Mouse (Mus musculus) fibroblast of lung, adult 2 months (primary cell): ENCODE data around the gene Gm45618.
A peak's percentile ranks its signal among the peaks of the same experiment; 100 is the strongest.

Experiments
- DNase-seq: peaks from one replicate; pipeline ENCODE4 v3.0.0-alpha.2; 2011; ENCODE audit warnings: low read depth

Gm45618 gene

DNA sequence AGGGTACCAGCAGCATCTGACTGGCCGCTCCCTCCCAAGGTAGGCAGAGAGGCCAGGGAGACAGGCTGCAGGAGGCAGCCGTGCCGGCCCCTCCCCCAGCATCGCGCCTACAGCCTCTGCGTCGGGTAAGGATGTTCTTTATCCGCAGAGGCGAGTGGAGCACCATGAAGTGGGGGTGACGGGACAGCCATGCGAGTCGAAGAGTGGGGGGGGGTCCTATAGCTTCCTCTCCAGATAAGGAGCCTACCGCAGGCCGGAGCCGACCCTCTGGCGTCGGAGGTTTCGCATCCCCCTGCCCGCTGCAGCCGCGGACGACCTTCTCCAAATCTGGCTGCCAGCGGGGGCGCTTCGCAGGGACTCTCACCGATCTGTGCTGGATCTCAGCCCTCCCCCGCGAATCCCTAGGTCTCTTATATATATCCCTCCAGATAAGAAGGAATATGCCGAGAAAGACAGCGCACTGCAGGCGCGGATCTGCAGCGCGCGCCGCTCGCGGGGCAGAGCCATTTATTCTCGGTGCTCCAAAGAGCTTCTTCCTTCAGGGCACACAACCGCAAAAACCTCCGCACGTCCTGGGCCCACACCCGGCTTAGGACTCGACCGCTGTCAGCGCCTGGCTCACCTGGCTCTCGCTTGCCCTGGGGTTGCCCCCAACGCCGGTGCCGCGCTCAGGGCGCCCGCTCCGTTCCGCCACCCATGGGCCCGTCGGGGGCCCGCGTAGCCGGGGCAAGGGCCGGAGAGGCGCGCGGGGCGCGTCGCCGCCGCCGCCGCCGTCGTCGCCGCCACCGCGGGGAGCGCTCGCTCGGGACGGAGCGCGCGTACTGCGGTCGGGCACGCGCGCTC, 26.0 kb downstream of the Gm45618 start:
- no peak for DNase-seq

- no peak for DNase-seq
Observed at GRCm38 (mm10) chr7:142093696-142094240, 26.8 kb downstream of the Gm45618 start.

DNA sequence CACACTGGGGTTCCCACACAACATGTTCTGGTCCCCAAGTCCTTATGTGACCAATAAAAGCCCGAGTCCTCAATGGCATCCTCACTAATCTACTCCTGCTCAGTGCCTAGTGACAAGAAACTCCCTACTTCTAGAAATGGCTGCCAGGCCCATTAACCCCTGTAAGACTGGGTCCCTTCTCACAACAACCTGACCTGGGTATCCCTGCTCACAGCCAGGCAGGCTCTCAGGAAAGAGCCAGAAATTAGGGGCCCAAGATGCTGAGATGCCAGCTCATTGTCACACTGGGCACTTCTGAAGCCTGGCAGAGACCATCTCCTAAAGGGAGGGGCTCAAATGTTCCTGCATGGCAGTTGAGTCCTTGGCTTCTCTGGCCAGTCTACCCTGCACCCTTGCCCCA, 27.5 kb downstream of the Gm45618 start:
- DNase-seq = no peak

DNA sequence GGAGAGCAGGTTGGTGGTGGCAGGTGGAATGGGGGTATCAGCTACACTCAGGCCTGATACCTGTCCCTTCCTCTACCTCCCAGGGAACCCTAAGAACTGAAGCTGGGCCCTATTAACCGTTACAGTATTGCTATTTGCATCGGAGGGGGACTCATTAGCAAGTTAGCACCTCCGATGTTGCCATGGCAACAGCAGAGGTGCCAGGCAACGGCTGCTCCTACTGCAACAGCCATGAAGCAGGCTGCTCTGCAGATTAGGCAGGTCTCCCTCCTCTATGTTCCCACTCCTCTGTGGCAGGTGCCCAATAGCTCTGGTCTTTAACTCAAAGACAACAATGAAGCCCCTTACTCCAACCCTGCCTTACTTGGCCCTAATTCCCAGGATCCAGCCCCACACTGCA, 28.7 kb downstream of the Gm45618 start:
- DNase-seq = no peak

- no peak for DNase-seq
Observed at GRCm38 (mm10) chr7:142089648-142090447, 30.7 kb downstream of the Gm45618 start.

- no peak for DNase-seq
Observed at GRCm38 (mm10) chr7:142088886-142089285, 31.6 kb downstream of the Gm45618 start.

DNA sequence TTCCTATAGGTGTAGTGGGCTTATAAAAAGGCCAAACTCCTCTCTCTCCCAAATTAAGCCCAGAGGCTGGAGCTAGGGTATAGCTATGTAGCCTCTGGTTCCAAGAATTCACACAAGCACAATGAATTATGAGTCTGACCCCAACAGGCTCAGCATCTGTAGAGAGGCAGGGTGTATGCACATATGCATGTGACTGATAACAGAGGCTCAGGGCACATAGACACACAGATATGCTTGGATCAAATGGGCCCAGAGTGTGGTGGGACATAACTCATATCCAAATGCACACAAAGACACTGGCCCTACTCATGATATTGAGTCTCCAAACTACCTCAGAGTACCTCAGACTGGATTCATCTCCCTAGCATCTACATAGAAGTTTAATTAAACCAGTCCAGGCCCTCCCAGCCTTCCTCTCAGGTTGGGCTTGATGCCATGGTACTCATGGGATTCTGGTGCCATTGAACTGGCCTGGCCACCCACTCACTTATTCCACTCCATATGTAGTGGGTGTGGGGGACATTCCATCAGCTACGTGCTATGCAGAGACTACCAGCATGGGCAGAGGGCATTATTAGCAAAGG, 33.4 kb downstream of the Gm45618 start:
- no peak for DNase-seq

- DNase-seq = no peak
Observed at GRCm38 (mm10) chr7:142086159-142086905, 34.2 kb downstream of the Gm45618 start.

DNA sequence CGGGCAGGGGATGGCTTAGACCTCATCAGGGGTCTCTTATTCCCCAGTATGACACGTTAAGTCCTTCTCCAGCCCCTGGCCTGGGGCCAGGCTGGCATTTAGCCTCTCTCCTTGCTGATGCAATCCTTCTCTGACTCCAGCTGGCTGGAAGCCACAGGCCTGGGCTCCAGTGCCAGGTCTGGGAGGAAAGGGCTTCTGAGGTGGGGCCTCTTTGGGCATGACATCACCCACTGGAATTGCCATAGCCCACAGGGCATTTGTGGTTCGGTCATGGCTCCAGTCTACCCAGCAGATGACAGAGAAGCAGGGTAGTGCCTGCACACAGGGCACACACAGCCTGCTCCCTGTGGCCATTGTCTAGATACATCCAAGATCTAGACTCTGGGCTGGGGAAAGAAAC, 35.7 kb downstream of the Gm45618 start:
- peak; percentile 77 for DNase-seq

- DNase-seq = no peak
Observed at GRCm38 (mm10) chr7:142084395-142084794, 36.1 kb downstream of the Gm45618 start.

- DNase-seq = no peak
Observed at GRCm38 (mm10) chr7:142083588-142084317, 36.8 kb downstream of the Gm45618 start.

DNA sequence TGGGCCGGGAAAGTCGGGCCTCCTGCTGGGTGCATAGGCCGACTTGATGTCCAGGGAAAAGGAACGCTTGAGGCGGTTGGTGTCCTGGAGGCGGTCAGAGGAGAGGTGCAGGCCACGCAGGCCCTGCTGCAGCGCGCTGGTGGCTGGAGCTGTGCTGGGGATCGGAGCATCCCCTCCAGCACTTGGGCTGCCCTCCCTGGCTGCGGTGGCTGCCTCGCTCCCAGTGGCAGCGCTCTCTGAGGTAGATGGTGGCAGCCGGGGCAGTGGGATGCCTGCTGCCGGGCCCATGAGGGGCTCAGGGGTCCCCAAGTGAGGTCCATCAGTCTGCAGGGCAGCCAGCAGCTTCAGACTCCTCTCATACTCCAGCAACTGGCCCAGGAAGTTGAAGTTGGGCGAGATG, 37.9 kb downstream of the Gm45618 start:
- DNase-seq = no peak

DNA sequence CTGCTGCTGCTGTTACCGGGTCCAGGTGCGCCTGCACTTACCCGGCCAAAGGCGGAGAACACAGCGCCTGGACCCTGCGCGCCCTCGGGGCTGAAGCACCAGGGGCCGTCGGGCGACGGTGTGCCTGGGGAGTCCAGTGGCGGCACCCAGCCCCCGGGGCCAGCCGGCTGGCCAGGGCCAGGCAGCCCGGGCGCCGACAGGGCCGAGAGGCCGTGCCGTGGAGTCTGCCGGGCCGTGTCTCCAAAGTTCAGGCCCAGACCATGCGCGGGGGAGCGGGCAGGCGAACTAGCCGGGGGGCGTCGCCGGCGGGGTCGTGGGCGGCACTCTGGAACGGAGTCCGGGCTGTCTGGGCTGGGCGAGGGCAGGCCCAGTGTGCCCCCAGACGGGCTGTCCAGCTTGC, 38.4 kb downstream of the Gm45618 start:
- DNase-seq = no peak

DNA sequence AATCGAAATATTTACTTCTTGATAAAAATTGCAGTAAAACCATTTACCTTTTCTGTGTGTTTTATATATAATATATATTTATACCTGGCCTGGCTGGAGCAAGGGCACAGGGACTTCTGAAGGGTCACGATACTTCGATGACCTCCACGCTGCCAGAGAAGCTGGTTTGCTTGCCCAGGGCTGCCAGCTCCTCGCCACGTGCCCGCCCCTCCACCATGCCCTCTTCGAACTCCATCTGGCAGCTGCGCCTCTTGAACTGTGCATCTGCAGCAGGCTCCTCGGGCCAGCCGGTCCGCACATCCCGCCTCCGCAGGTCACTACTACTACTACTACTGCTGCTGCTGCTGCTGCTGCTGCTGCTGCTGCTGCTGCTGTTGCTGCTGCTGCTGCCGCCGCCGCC, 38.8 kb downstream of the Gm45618 start:
- DNase-seq = no peak

DNA sequence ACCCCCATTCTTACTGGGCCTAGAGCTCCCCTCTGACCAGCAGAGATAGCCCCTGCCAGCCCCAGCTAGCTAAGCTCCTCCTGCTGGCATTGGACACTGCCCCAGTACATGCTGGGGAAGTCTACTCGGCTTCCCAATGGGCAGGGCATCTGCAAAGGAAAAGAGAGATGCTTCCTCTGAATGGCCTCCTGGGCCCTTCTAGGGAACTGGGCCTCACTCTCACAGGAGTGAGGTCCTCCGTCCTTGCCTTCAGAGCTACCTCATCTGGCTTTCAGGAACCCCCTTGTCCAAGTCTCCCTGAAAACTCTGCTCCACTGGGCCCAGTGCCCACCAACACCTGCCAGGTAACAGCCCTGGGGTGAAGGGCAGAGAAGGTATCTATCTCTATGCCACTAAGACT, 39.7 kb downstream of the Gm45618 start:
- no peak for DNase-seq

DNA sequence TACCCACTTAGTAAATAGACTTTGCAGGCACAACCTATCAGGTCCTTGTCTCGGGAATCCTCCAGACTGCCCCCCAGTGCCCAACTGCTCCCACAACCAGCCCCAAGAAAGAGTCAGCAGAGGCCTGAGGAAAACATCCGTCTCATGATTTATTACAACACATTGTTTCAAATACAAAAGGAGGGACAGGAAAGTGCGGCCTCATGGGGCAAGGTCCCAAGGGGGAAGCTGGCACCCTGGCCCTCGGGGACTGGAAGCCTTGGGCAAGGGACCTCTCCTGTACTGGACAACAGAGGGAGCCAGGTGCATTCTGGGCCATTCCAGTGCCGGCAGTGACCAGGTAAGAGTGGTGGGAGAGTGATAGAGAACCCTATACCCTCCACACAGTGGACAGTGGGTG, 41.2 kb downstream of the Gm45618 start:
- DNase-seq = no peak

GRCm38 (mm10) chr7:142077138-142077537, 43.4 kb downstream of the Gm45618 start:
- DNase-seq = no peak

- no peak for DNase-seq
Observed at GRCm38 (mm10) chr7:142074146-142074886, 46.2 kb downstream of the Gm45618 start.

DNA sequence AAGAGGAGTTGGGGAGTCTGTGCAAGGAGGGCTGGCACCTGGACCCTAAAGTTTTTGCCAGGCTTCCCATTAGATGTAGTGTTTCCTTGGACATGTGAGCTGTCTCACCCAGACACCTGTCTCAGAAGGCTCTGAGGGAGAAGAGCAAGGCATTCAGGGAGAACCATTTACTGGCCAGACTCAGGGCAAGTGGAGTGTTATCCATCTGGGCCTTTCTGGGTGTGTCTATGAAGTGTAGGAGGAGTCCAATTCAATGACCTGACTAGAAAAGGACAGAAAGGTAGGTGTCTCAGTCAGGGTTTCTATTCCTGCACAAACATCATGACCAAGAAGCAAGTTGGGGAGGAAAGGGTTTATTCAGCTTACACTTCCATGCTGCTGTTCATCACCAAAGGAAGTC, 48.8 kb downstream of the Gm45618 start:
- no peak for DNase-seq

- DNase-seq = no peak
Observed at GRCm38 (mm10) chr7:142071212-142071578, 49.3 kb downstream of the Gm45618 start.
